Mouse (Mus musculus) limb, embryonic 15.5 days (tissue): Measurements from ENCODE around the gene Hhat. TPM values are rescaled to one million over a fixed set of nuclear protein-coding genes. Genes with fewer than 3 reads are reported as not detected.
A peak's percentile ranks its signal among the peaks of the same experiment; 100 is the strongest.

ENCODE experiments used
- ATAC-seq: fragments of 200-750 bp; cut with Nextera tagmentation; 2 replicates; pipeline ENCODE4 v1.8.0; 2017; ENCODE audit warnings: low read depth, moderate TSS enrichment; ENCODE audit not compliant: insufficient number of reproducible peaks, low FRiP score, low TSS enrichment
- H3K27ac ChIP-seq: fragments of 300-500 bp; sonication (generic); 2 replicates; pipeline ENCODE4 v1.5.1; 2015; ENCODE audit warnings: moderate library complexity, mild to moderate bottlenecking, inconsistent platforms
- H3K27me3 ChIP-seq: fragments of 300-500 bp; sonication (generic); 2 replicates; pipeline ENCODE4 v1.6.1; 2015; ENCODE audit warnings: inconsistent platforms
- H3K36me3 ChIP-seq: fragments of 300-500 bp; sonication (generic); 2 replicates; pipeline ENCODE4 v1.6.1; 2015; ENCODE audit warnings: inconsistent platforms
- H3K4me1 ChIP-seq: fragments of 300-500 bp; sonication (generic); 2 replicates; pipeline ENCODE4 v1.6.1; 2015; ENCODE audit warnings: inconsistent platforms
- H3K4me2 ChIP-seq: fragments of 300-500 bp; sonication (generic); 2 replicates; pipeline ENCODE4 v1.6.1; 2015; ENCODE audit warnings: mild to moderate bottlenecking, inconsistent platforms
- H3K4me3 ChIP-seq: fragments of 300-500 bp; sonication (generic); 2 replicates; pipeline ENCODE4 v1.5.1; 2015; ENCODE audit warnings: mild to moderate bottlenecking, inconsistent platforms
- H3K9ac ChIP-seq: fragments of 300-500 bp; sonication (generic); 2 replicates; pipeline ENCODE4 v1.6.1; 2015; ENCODE audit warnings: inconsistent platforms
- H3K9me3 ChIP-seq: fragments of 300-500 bp; sonication (generic); 2 replicates; pipeline ENCODE4 v1.6.1; 2016; ENCODE audit warnings: inconsistent platforms
- WGBS: fragments of 180-500 bp; shearing (Covaris S2); methylation state at CpG from one replicate; pipeline ENCODE4 v1.1.7; 2015; 5-methylcytosine and 5-hydroxymethylcytosine counted together
- polyA plus RNA-seq: library from polyadenylated mRNA; unstranded; fragments of >200 nt; fragmentation: Nextera tagmentation; extraction: Ambion mirVana; gene quantifications from 2 replicates; pipeline ENCODE4 v1.2.1, GENCODE M21; 2015

The Hhat gene
- polyA plus RNA-seq, 1 experiment from 2014 or later, result 11.5 TPM

- Histone ChIP-seq H3K9ac (no peak overlapping the region), H3K4me1 (peaks cover 11% of the 10 kb centered on the region; the same call in 1 of the 2 replicates), H3K4me2 (no peak overlapping the region), H3K9me3 (no peaks in the 10 kb centered on the region), H3K27me3 (no peaks in the 10 kb centered on the region), H3K36me3 (no peaks in the 10 kb centered on the region), H3K4me3 (no peak overlapping the region), H3K27ac (no peak overlapping the region)
- WGBS, result 27% methylated on average over 8 of the region's 8 CpGs
- no peak for ATAC-seq
Measured at GRCm38 (mm10) chr1:192752659-192753601, 18.1 kb downstream of the Hhat start.

- ATAC-seq, result no peak
- no peak overlapping the region for H3K4me2 ChIP-seq
- no peaks in the 10 kb centered on the region for H3K9me3 ChIP-seq
- H3K4me1 ChIP-seq, result peaks cover 11% of the 10 kb centered on the region; the same call in 1 of the 2 replicates
- WGBS, result 58% methylated on average over 4 of the region's 4 CpGs
- H3K4me3 ChIP-seq, result no peak overlapping the region
- H3K27ac ChIP-seq, result no peak overlapping the region
- no peaks in the 10 kb centered on the region for H3K36me3 ChIP-seq
- H3K9ac ChIP-seq, result no peak overlapping the region
- H3K27me3 ChIP-seq, result no peaks in the 10 kb centered on the region
Measured at GRCm38 (mm10) chr1:192750042-192750437, 21.0 kb downstream of the Hhat start.

- 57% methylated on average over 6 of the region's 6 CpGs for WGBS
- ATAC-seq, result no peak
- no peaks in the 10 kb centered on the region for H3K9me3 ChIP-seq
- no peaks in the 10 kb centered on the region for H3K36me3 ChIP-seq
- no peak overlapping the region for H3K4me3 ChIP-seq
- H3K4me1 ChIP-seq, result peaks cover 11% of the 10 kb centered on the region; the same call in 1 of the 2 replicates
- no peak overlapping the region for H3K9ac ChIP-seq
- H3K27ac ChIP-seq, result no peak overlapping the region
- no peaks in the 10 kb centered on the region for H3K27me3 ChIP-seq
- no peak overlapping the region for H3K4me2 ChIP-seq
Measured at GRCm38 (mm10) chr1:192749270-192750041, 21.6 kb downstream of the Hhat start.

DNA sequence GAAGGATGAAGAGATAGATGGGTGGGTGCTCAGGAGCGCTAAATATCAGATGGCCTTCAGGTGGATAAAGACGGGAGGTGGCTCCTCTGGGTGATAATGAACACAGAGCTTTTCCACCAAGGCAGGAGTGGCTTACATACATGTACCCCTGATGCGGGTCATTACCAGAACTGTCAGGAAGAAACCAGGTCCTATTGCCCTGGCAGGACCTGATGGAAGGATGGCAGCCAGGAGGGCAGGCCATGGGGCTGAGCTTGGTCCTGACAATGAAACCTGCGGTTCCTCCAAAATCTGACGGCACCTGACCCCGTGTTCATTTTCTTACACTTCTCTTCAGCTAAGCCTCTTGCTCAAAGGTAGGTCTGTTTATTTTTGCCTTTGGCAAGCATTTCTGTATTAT lies 24.8 kb downstream of the Hhat start:
- H3K4me1 ChIP-seq, result peaks cover 4% of the 10 kb centered on the region; the same call in 1 of the 2 replicates
- no peak for ATAC-seq
- no peaks in the 10 kb centered on the region for H3K36me3 ChIP-seq
- H3K4me2 ChIP-seq, result no peak overlapping the region
- H3K4me3 ChIP-seq, result no peak overlapping the region
- WGBS, result 73% methylated on average over 6 of the region's 6 CpGs
- H3K9ac ChIP-seq, result no peak overlapping the region
- no peaks in the 10 kb centered on the region for H3K9me3 ChIP-seq
- no peak overlapping the region for H3K27ac ChIP-seq
- no peaks in the 10 kb centered on the region for H3K27me3 ChIP-seq

- no peak for ATAC-seq
- WGBS, result 13% methylated on average over 16 of the region's 16 CpGs
- Histone ChIP-seq H3K4me2 (no peak overlapping the region), H3K27me3 (no peaks in the 10 kb centered on the region), H3K9ac (no peak overlapping the region), H3K9me3 (no peaks in the 10 kb centered on the region), H3K27ac (no peak overlapping the region; the same call in 1 of the 2 replicates), H3K4me1 (peaks cover 4% of the 10 kb centered on the region; the same call in 1 of the 2 replicates), H3K36me3 (no peaks in the 10 kb centered on the region), H3K4me3 (no peak overlapping the region)
Measured at GRCm38 (mm10) chr1:192745240-192746101, 25.6 kb downstream of the Hhat start.

GRCm38 (mm10) chr1:192744880-192745239 lies 26.2 kb downstream of the Hhat start:
- Histone ChIP-seq H3K27me3 (no peaks in the 10 kb centered on the region), H3K9ac (no peak overlapping the region), H3K27ac (no peak overlapping the region), H3K4me3 (no peak overlapping the region), H3K36me3 (no peaks in the 10 kb centered on the region), H3K9me3 (no peaks in the 10 kb centered on the region), H3K4me1 (peaks cover 2% of the 10 kb centered on the region; the same call in 1 of the 2 replicates), H3K4me2 (no peak overlapping the region)
- no peak for ATAC-seq
- 43% methylated on average over 3 of the region's 3 CpGs for WGBS

DNA sequence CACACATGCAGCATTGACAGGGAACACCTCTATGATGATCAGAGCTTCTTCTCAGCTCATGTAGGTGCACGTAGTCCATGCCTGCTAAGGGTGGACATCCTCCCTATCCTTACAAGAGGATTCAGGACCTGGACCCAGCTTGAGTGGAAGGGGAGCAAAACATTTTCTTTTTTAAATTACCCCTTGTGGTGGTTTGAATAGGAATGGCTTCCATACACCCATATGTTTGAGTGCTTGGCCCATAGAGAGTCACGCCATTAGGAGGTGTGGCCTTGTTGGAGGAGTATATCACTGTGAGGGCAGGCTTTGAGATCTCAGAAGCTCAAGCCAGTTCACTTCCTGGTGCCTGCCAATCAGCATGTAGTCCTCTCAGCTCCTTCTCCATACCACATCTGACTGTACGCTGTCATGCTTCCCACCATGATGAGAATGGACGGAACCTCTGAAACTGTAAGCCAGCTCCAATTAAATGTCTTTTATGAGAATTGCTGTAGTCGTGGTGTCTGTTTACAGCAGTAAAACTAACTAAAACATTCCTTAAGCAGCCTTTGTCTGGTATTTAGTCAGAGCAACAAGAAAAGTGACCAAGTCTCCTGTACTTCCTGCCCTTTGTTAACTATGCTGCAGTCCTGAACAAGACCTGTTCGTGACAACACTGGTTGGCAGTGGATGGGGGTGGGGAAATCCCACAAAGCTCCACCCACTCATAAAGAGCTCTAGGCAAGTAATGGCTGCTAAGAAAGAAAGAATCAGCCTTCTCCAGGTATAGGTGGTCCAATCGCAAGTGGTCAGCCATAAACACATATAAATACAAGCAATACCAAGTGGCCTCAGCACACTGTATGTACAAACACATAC lies 28.4 kb downstream of the Hhat start:
- WGBS, result 59% methylated on average over 7 of the region's 7 CpGs
- no peak overlapping the region for H3K27ac ChIP-seq

GRCm38 (mm10) chr1:192741896-192742295 lies 29.1 kb downstream of the Hhat start:
- Histone ChIP-seq H3K27ac (no peak overlapping the region), H3K4me3 (no peak overlapping the region), H3K4me1 (peaks cover 10% of the 10 kb centered on the region), H3K4me2 (no peak overlapping the region), H3K27me3 (no peaks in the 10 kb centered on the region), H3K9me3 (no peaks in the 10 kb centered on the region), H3K36me3 (no peaks in the 10 kb centered on the region), H3K9ac (no peak overlapping the region)
- ATAC-seq, result no peak
- 82% methylated on average over 2 of the region's 2 CpGs for WGBS

More for the DNA sequence above, 28.4 kb downstream of the Hhat start:
- Histone ChIP-seq H3K4me2 (no peak overlapping the region), H3K9me3 (no peaks in the 10 kb centered on the region), H3K4me3 (no peak overlapping the region), H3K27me3 (no peaks in the 10 kb centered on the region), H3K36me3 (no peaks in the 10 kb centered on the region), H3K9ac (no peak overlapping the region), H3K4me1 (peaks cover 3% of the 10 kb centered on the region; the same call in 1 of the 2 replicates)
- ATAC-seq, result no peak

DNA sequence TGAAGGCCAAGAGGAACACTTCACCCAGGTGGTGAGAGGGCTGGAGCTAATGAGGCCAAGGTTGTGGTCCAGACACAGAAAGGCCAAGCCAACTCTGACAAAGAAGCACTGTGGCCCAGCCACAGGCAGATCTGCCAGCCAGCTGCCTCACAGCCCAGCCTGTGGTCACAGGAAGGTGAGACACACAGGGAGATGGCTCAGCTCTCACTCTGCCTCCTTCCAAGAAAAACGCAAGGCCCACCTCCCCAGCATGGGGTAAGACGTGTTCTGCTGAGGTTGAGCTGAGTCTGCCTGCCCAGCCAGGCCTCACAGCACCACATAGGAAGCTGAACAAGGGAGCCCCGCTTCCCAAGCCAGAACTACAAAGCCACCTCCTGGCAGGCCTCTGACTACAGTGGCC lies 34.5 kb downstream of the Hhat start:
- ATAC-seq, result peak; percentile 83
- Histone ChIP-seq H3K4me3 (no peak overlapping the region), H3K27me3 (no peaks in the 10 kb centered on the region), H3K9ac (no peak overlapping the region), H3K9me3 (no peaks in the 10 kb centered on the region), H3K27ac (peak overlapping the region; percentile 91), H3K36me3 (no peaks in the 10 kb centered on the region), H3K4me1 (peaks cover 31% of the 10 kb centered on the region), H3K4me2 (no peak overlapping the region)
- 34% methylated on average over 3 of the region's 3 CpGs for WGBS

DNA sequence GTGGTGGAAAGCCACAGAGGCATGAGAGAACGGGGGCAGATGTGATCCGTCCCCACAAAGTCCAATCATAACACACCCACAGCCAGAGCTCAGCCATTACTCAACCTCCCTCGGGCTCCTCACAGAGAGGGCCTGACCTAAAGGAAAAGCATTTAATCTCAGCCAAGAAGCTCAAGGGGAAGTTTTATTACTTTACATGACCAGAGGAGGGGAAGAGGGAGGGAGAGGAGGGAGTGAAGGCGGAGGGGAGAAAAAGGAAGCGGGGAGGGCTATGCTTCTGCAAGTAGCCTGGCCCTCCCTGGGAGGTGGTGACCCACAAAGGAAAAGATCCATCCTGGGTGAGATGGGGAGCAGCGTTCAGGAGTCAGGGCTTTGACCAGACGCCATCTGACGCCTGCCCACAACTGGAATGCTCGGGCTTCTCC lies 35.0 kb downstream of the Hhat start:
- no peak overlapping the region for H3K4me3 ChIP-seq
- H3K27ac ChIP-seq, result peak overlapping the region; percentile 91
- H3K9me3 ChIP-seq, result no peaks in the 10 kb centered on the region
- no peak overlapping the region for H3K9ac ChIP-seq
- no peaks in the 10 kb centered on the region for H3K27me3 ChIP-seq
- H3K4me1 ChIP-seq, result peaks cover 36% of the 10 kb centered on the region
- 28% methylated on average over 9 of the region's 9 CpGs for WGBS
- ATAC-seq, result peak; percentile 84
- H3K4me2 ChIP-seq, result peak overlapping the region; percentile 24
- no peaks in the 10 kb centered on the region for H3K36me3 ChIP-seq
